Mouse (Mus musculus) left cerebral cortex, adult 2 months (tissue): ENCODE measurements around the gene Nav2. TPM values are rescaled to one million over a fixed set of nuclear protein-coding genes. Genes with fewer than 3 reads are reported as not detected.
A peak's percentile ranks its signal among the peaks of the same experiment; 100 is the strongest.

ENCODE experiments used
- DNase-seq, 2 experiments: peaks; one replicate each; pipeline ENCODE4 v3.0.0; 2021 to 2022; ENCODE audit warnings: low spot score in 2 of 2, mixed read lengths in 1 of 2; ENCODE audit errors: extremely low spot score in 1 of 2
- H3K27ac ChIP-seq: fragments of 200-600 bp; 2 replicates; pipeline ENCODE4 v1.8.1; 2022
- H3K4me3 ChIP-seq: fragments of 200-600 bp; 2 replicates; pipeline ENCODE4 v1.8.1; 2022
- CTCF ChIP-seq: fragments of 200-600 bp; IDR thresholded peaks from 2 replicates; pipeline ENCODE4 v1.8.1; 2022; ENCODE audit warnings: antibody characterized with exemption, mild to moderate bottlenecking, moderate library complexity
- intact Hi-C: fragments of 180-260 bp; cut with DNase I; formaldehyde crosslinking; loops from one replicate; pipeline ENCODE4 v1.15.1; 2025
- total RNA-seq, 2 experiments: library from RNA; stranded (reverse); gene quantifications; 2 replicates each; pipeline ENCODE4 v1.2.3; 2021

The Nav2 gene
- total RNA-seq, 2 experiments from 2014 or later: 102 to 119 TPM

DNA sequence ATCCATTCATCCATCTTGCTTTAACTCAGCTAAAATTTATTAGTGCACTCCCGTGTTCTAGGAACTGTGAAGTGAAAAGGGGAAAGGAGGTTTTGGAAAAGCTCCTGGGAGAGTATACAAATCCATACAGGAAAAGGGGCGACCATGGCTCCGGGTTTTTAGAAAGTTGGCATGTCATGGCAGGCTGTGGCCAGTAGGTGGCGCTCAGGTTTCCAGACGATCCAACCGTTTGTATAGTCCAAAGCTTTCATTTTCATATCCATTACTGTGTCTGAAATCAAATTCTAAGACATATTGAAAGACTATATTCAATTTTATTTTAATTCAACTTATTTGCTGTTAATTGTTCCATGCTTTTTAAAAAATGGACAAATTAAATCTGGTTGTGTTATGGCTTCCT is 14.4 kb upstream of the Nav2 start:
- DNase-seq: peak; percentile 71 to 81
- TF ChIP-seq CTCF: peak; percentile 97
- Histone ChIP-seq H3K27ac (no peak overlapping the region), H3K4me3 (no peak overlapping the region)
- intact Hi-C loops: loop anchor here (1.0 to 5.0 kb wide), 2 partner anchors 33 to 227 kb away; no protein-coding TSS in a partner anchor

DNA sequence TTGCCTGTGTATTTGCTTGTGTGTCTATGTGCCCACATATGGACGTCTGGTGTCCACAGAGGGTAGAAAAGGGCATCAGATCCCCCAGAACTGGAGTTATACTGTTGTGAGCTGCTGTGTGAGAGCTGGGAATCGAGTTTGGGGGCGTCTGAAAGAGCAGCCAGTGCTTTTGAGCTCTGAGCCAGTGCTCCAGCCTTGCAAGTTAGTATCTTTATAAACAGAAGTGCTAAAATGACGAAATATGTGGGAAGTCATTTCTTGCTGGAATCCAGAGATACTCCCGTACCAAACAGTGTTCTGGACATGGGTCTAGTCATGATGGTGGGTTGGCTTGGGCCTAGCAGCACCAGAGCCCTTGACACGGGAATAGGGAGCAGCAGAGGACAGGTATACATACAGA is 13.8 kb upstream of the Nav2 start:
- intact Hi-C loops: loop anchor here (1.0 to 5.0 kb wide), 2 partner anchors 33 to 227 kb away; no protein-coding TSS in a partner anchor
- no peak for TF ChIP-seq CTCF
- H3K4me3 ChIP-seq: no peak overlapping the region
- H3K27ac ChIP-seq: no peak overlapping the region
- no peak for DNase-seq

DNA sequence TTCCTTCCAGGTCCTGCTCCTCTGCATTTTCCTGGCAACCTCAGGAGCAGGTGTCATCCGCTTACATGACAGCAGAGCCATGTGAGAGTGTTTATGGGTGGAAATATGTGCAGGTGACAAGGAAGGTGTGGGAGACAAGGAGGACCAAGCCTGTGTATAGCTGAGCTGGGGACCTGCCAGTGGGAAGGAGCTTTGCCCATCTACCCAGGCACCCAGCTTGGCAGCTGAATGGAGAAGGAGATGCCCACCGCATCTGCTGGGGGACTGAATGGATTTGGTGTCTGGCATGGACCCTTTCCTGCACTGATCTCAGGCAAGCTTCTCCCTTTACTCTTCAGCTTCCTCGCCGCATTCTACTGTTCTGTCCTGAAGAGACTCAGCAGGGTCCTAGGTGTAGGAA is 13.0 kb upstream of the Nav2 start:
- no peak overlapping the region for H3K27ac ChIP-seq
- no peak for DNase-seq
- no peak for TF ChIP-seq CTCF
- H3K4me3 ChIP-seq: no peak overlapping the region
- intact Hi-C loops: no loop called here

DNA sequence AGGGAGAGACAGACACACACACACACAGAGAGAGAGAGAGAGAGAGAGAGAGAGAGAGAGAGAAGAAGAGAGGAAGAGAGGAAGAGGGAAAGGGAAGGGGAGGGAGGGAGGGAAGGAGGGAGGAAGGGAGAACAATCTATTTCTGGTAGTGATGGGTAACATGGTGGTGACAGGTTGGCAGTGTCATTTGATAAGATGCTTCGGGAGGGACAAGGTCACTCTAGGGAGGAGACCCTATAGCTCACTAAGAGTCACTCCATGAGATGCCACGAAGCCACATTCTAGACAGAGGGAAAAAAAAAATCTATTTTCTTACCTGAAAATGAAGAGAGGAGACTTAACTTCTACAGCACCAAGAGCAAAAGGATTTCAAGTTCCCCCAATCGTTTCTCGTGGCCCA is 12.5 kb upstream of the Nav2 start:
- intact Hi-C loops: no loop called here

DNA sequence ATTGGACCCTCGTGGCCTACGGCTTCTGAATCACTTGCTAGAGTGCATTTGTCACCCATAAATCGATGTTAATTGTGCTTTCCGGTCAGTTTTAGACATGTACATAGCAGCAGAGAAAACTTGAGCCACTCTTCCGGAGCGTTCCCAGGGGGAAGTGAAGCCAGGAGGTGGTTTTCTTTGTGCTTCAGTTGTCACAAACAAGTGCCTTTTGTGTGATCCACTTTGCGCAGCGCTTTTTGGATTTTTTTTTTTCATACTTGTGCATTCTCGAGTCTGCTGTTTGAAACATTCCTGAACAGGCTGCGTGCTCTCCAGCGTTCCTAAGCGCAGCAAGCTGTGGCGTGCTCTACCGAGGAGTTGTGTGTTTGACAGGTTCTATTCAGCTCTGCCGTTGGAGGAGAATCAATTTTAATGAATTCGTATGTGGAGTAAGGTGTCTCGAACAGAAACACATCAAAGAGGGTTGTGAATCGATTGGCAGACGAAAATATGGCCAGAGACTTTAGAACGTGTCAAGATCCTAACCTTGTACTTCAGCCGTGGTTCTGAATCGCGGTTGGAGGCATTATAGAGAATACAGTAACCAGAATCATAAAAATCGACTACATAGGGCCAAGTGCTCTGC is 10.9 kb upstream of the Nav2 start:
- TF ChIP-seq CTCF: no peak
- intact Hi-C loops: no loop called here
- Histone ChIP-seq H3K4me3 (no peak overlapping the region), H3K27ac (no peak overlapping the region)
- DNase-seq: no peak

More for the DNA sequence above, 12.5 kb upstream of the Nav2 start:
- Histone ChIP-seq H3K4me3 (no peak overlapping the region), H3K27ac (no peak overlapping the region)
- no peak for DNase-seq
- no peak for TF ChIP-seq CTCF

DNA sequence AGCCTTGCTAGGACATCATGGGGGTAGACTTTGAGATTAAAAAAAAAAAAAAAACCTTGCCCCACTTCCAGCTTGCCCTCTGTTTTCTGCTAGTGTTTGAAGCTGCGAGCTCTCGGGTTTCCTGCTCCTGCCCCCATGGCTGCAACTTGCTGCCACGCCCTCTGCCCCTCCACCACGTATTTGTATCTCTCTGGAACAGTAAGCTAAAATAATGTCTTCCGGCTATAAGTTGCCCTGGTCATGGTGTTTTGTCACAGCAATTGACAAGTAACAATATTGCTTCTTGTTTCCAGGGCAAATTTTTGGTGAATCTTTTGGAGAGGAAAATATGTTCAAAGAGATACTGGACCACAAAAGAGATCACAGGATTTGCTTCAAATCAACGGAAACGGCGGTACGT is 10.1 kb upstream of the Nav2 start:
- Histone ChIP-seq H3K4me3 (no peak overlapping the region), H3K27ac (no peak overlapping the region)
- DNase-seq: no peak
- intact Hi-C loops: no loop called here
- TF ChIP-seq CTCF: no peak

DNA sequence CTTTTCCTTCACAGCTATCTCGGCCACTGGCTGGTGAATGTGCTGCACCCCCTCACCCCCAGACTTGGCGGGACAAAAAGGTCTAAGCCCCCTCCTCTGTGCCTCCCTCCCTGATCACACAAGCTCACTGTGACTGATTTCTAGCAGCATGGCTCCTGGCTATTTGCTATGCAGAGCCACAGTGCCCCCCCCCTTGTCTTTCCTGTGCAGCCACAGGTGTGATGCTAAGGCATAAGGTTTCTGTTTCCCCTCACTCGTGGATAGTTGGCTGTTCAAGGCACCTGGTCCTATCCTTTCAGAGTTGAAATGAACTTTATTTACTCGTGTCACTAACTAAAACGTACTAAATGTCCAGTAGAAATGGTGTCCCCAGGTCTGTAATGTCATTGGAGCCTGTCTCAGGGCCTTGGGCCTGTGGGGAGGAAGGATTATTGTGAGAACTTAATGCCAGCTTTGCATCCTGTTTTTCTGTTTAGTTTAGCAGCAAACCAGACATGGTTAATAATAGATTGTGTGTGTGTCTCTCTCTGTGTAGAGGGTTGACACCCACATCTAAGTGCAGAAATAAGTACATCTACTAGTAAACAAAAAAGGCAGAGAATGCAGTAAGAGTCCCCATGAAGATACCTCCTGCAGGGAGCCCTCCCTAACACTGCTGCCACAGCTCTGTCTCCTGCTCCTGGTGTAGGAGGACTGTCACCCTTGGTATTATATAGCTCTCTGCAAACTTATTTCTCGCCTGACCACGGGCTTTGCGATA is 7.9 kb upstream of the Nav2 start:
- intact Hi-C loops: no loop called here
- DNase-seq: no peak
- Histone ChIP-seq H3K27ac (no peak overlapping the region), H3K4me3 (no peak overlapping the region)
- TF ChIP-seq CTCF: no peak

DNA sequence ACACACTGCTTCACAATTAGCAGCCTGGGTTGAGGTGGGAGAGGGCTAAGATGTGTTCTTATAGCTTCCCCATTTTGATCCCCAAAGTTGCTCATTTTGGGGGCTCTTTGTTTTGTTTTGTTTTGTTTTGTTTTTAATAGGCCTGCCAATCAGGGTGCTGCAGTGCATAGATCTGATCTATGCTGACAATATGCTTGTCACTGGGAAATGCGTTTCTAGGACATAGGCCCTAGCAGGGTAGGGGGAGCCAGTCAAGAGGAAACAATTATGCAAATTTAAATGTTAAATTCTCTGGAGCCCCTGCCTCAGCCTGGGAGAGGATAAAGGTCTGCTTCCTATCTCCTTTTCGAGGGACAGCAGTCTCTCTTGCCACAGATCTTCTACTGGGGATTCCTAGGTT is 6.1 kb upstream of the Nav2 start:
- H3K27ac ChIP-seq: no peak overlapping the region
- no peak for DNase-seq
- TF ChIP-seq CTCF: no peak
- intact Hi-C loops: no loop called here
- H3K4me3 ChIP-seq: no peak overlapping the region

DNA sequence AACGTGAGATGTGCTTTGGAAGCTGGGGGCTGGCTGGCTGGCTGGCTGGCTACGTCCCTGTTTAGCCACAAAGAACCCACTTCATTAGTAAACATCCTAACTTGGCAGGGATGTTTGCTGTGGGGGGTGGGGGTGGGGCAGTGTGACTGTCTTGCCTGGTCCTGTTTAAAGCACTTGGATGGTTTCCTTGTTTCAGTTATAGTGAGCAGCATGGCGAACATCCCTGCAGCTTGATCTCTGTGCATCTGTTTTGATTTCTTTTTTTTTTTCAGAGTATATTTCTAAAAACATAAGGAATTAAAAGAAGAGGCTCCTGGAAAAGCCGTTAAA is 791 bp downstream of the Nav2 start:
- no peak for DNase-seq
- intact Hi-C loops: no loop called here
- H3K27ac ChIP-seq: no peak overlapping the region
- no peak for TF ChIP-seq CTCF
- no peak overlapping the region for H3K4me3 ChIP-seq

DNA sequence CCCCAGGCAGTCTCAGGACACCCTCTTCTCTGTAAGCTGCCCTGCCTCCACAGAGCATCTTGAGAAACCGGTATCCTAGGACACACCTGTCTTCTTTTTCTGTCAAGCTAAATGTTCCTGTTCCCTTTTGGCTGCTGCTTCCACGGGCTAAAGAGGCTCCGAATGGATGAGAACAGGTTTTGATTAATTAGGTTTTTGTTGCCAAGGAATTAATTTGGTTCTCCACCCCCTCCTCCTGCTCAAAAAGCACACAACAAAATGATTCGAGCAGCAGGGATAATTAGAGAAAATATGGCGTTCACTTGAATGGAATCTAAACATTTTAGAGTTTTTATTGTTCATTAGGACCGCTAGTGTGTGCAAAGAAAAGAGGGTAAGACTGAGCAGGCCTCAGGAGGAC is 1.8 kb downstream of the Nav2 start:
- no peak overlapping the region for H3K4me3 ChIP-seq
- TF ChIP-seq CTCF: no peak
- no peak overlapping the region for H3K27ac ChIP-seq
- no peak for DNase-seq
- intact Hi-C loops: no loop called here

DNA sequence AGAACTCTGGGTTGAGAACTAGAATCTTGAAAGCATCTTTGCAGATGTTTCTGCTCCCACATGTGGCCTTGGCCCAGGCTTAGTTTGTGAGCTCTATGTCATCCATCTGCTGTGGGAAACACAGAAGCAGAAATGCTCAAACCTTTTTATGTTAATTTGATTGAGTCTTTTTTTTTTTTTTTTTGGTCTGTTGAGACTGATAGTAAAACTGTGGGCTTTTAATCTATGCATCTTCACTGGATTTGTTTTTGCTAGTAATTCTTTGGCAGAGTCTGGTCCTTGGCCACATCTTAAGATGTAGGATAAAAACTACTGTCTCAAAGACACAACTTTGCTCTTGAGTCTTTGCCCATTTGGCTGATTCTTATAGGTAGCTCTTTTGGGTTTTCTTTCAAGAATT is 2.6 kb downstream of the Nav2 start:
- no peak for DNase-seq
- TF ChIP-seq CTCF: no peak
- Histone ChIP-seq H3K27ac (no peak overlapping the region), H3K4me3 (no peak overlapping the region)
- intact Hi-C loops: no loop called here

DNA sequence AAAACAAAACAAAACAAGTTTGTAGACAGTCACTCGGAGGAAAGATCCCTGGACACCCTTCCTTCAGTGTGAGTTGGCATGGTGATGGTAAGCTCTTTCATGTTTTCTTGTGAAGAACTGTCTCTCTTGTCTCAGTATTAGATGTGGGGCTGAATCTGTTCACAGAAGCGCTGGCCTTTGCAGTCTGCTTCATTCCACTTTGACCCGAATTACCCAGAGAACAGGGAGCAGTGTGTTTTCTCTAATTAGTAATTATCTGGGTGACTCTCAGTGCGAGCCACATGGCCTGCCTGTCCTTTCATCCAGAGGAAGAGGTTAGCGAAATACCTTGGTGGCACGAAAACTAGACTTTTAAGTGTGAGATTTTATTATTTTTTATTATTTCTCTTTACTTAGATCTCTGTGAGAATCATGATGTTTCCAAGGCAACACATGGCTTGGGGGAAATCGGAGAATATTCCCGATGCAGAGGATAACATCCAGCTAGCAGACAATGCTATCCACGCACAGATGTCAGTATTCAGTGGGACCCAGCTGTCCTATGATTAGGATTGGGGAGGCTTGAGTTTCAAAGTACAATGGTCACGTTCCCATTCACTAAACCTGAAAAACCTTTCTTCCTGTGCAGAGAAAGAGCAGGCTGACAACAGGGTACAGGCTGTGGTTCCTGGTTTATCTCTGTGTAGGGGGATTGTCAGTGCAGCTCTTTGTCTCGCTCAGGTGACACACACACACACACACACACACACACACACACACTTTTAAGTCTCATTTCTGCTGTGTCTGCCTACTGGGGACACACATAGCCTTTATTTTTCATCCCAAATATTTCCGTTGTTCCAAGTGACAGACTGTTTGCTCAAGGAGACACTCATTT is 6.4 kb downstream of the Nav2 start:
- Histone ChIP-seq H3K4me3 (no peak overlapping the region), H3K27ac (no peak overlapping the region)
- intact Hi-C loops: no loop called here
- TF ChIP-seq CTCF: no peak
- DNase-seq: no peak
